Mouse (Mus musculus) activated CD4-positive, CD25-positive, alpha-beta regulatory T cell, adult 4 months (primary cell): ENCODE measurements around the gene Ylpm1. TPM values are rescaled to one million over a fixed set of nuclear protein-coding genes. Genes with fewer than 3 reads are reported as not detected.

Experiments used
- ATAC-seq: one replicate; pipeline ENCODE4 v1.8.0; 2017
- polyA plus RNA-seq, 2 experiments: library from polyadenylated mRNA; unstranded; fragments of 100-300 nt; shearing (Covaris generic); gene quantifications; one replicate each; pipeline ENCODE4 v1.2.1; 2017

The Ylpm1 gene
- polyA plus RNA-seq, 2 experiments from 2014 or later = 33.4 to 36.1 TPM

DNA sequence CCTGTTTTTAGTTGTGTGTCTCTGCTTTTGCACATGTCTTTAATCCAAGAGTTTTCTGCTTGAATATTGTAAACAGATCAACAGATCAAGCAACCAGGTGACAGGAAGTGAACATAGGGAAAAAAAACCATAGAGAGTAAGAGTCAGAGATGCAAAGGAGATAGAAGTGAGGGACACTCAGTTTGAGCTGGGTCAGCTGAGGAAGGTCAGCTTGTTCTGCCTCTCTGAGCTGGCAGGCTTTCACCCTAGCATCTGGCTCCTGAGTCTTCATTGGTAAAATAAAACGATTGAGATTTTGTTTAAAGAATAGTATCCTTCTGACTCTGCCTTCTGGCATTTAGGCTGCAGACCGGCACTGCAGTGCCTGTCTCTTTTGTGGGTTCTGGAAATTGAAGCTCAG is 14.4 kb downstream of the Ylpm1 start:
- ATAC-seq = no peak

DNA sequence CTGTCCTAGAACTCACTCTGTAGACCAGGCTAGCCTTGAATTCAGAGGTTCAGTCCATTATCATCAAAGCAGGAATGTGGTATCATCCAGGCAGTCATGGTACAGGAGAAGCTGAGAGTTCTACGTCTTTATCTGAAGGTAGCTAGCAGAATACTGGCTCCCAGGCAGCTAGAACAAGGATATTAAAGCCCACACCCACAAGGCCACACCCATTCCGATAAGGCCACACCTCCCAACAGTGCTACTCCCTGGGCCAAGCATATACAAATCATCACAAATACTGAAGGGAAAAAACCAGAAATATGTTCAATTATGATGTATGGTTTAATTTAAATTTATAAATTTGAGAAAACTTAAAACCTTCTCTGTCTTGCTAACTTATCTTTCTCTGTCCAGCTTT is 16.1 kb downstream of the Ylpm1 start:
- ATAC-seq = no peak

DNA sequence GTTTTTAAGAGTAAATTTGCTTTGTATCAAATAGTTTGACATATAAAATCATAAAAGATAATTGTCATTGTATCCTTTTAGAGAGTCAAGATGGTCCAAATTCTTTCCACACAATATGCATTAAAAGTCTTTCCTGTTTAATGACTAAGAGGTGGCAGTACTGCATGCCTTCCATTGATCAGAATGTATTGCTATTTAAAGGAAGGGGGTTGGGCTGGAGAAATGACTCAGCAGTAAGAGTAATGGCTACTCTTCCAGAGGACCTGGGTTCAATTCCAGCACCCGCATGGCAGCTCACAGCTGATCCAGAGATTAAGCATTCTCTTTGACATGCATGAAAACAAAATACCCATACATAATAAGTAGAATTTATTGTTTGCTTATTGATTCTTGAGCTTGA is 25.9 kb downstream of the Ylpm1 start:
- ATAC-seq = no peak

DNA sequence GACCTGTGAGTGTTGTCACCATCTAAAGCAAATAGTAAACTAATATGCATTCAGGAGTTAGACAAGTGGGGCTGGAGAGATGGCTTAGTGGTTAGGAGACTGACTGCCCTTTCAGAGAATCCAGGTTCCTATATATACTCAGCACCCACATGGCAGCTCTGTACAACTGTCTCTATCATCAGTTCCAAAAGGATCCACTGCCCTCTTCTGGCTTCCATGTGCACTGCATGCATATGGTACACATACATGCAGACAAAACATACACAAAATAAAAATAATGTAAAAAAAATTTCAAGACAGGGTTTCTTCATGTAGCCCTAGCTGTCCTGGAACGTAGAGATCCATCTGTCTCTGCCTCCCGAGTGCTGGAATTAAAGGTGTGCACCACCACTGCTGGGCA is 36.6 kb downstream of the Ylpm1 start:
- no peak for ATAC-seq

DNA sequence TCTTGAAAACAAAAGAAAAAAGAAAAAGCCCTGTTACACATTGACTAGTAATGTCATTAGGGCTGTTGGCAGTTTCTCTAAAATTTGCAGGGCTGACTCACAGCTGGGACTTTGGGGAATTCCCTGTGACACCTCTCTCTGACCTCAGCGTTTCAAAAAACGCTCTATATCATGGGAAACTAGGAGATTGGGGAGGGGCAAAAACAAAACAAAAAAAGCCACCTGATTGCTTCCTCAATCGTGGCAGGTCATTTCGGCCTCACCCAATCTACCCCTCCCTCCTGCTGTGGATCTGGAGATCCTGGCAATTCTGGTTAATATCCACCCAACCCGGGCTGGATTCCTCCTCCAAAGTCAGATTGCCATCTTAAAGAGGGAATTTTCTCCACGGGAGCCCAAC is 55.1 kb downstream of the Ylpm1 start:
- ATAC-seq = no peak

DNA sequence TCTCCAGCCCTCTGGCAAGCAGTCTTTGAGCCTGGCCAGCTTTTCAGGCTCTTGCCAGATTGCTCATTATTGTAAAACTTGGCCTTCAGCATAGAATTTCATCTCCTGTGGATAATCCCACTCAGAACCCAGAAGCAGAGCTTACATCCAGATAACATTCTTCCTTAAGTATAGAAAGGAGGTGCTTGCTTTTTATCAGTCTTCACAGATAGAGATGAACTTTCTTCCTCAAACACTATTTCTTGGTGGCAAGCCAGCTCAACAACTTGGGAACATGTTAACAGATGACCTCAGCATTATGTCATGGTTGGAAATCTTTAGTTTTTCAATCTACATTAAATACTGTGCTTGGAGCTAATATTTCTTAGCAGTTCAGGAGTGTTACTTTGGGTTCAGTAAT is 74.9 kb downstream of the Ylpm1 start:
- no peak for ATAC-seq

DNA sequence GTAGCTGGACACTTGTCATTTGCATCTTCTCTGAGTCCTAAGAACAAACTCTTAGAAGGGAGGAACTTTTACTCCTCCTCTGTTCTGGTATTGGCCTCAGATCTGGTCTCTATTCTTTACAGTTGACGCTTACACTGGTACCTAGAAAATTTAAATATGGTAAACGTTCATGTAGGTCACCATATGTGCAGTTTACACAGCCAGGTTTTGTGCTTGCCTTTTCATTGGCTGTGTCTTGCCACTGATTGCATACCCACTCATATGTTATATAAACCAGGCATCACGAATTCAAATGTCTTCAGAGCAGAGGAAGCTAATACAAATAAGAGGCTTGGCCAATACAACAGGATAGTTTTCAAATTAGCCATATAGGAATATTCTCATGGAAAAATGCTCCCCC is 81.0 kb downstream of the Ylpm1 start:
- no peak for ATAC-seq

DNA sequence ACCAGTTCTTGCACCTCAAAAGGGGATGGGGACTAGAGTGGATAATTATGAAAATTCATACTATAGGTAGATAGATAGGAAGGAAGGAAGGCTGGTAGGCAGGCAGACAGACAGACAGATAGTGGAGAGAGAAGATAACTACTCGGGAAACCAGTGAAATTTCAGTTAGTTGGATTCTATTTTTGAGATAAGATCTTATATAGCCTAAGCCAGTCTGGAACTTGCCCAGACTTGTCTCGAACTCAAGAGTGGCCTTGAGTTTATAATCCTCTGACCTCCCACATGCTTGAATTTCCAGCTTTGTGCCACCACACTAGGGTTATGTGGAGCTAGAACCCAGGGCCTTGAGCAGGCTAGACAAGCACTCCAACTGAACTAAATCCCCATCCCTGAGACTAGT is 88.1 kb downstream of the Ylpm1 start:
- ATAC-seq = no peak

DNA sequence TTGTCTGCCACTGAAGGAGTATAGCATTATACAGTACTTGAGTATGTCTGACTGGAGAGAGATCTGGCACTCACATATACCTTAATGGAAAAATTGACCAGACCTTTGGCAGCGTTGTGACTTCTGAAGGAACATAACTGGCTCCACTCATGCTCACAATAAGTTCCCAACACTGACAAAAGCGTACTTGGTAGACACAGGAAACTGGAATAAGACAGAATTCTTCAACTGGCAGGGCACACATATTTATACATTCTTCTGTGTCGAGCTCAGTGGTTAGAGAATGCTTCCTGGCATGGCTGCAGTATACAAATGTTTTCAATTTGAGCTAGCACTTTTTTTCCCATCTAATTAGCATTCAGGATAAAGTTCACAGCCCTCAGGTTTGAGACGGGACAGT is 88.8 kb downstream of the Ylpm1 start:
- no peak for ATAC-seq

DNA sequence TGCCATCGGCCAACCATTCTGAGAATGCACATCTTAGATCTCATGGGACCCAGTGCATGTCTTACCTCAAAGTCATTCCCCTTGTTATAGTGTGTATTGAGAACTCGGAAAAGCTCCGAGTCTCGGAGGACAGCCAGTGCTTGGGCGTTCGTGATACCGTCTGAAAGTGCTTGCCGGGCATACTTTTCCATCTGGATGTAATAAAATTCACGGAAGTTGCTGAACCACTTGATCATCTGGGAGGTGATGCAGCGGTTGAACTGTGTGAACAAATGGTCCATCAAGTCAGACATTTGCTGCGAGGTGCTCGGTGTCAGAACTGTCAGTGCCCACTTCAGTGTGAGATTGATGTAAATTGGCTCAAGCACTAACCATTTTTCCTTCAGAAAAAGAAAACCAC is 91.7 kb downstream of the Ylpm1 start:
- ATAC-seq = no peak

DNA sequence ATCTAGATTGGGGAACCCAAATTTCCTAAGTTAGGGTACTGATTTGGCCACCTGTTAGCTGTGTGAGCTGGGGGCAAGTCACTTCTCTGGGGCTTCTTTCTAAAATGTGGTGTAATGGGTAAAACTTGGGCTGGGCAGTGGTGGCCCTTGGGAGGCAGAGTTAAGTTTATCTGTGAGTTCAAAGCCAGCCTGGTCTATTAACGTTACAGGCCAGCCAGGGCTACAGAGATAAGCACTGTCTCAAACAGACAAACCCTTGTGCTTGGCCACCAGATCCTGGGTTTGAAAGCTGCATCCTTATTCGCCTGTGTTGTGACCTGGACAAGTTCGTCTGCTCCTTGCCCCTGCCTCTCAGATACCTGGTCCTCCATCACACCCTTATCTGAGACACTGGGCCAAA is 95.1 kb downstream of the Ylpm1 start:
- no peak for ATAC-seq

DNA sequence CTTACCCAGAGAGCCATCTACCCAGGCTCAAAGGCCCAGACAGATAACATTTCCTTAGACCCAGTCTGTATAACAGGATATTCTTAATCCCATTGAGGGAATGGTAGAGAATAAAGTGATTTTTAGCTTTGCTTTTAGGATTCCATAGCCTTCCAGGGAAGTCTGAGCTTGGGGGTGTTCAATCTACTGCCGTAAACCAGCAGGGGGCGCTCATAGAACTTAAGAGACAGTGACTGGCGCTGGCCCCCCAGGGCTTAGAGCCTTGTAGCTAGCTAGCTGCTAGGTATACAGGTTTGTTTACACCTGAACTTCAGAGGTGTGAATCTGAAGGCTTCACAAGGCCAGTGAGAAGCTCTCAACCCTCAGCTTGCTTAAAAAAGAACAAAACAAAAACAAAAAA is 96.1 kb downstream of the Ylpm1 start:
- ATAC-seq = no peak

DNA sequence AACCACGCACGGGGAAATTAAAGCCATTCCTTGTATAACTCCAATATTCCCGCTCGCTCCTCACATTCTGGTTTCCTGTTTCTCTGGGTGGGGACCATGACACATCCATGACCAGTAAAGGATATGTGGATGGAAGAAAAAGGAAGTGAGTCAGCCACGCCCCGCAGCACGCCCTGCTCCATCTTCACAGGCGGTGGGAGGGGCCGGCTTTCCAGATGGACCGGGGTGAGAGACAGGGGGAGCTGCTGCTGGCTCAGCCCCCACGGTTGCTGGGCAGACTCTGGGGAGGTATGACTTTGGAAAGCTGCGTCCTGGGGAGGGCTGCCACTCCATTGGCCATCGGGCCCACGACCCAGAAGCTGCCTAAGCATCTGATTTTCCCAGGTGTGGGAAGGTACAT is 97.9 kb downstream of the Ylpm1 start:
- ATAC-seq = no peak

DNA sequence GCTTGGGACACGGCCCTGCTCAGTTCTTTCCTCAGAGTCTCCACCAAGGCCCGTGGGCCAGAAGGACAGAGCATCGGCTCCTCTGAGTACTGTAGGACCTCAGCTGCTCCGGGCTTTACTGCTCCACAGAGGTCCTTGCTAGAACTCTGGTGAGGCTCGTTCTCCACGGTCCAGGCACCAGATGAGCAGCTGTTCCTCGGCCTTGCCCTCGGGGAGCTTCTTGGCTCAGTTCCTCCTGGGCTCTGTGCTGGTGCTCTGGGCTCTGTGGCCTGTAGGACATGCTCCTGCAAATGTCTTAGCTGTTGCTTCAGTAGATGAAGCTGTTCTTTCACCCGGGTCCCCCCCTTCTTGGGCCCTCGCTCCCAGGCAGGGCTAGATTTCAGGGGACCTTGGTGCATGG is 98.6 kb downstream of the Ylpm1 start:
- no peak for ATAC-seq

DNA sequence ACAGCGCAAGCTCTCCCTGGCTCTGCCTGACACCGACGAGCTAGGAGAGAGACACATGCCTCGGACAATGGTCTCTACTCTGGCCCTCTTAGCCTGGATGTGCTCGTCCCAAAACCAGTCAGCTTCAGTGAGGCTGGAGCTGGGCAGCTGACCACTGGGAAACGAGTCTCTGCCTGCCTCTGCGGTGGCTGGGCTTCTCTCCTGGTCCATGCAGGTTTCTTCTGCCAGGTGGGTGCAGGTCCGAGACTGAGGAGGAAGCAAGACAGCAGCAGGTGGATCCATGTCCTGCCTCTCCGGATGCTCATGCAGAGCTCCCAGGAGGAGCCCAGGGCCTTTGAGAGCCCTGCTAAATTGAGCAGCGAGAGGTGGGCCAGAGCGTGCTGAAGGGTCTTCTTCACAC is 99.0 kb downstream of the Ylpm1 start:
- ATAC-seq = no peak

DNA sequence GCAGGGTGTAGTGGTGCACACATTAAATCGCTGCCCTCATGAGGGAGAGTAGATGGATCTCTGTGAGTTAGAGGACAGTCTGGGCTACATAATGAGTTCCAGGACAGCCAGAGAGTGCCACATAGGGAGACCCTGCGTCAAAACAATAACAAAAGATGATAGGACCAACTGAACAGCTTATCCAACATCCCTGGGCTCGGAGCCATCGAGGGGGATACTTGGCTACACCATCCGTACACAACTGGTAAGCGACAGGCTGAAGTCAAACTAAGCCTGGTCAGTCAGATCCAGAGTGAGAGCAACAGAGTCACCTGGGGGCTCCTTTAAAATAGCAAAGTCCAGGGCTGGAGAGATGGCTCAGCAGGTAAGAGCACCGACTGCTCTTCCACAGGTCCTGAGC is 99.7 kb downstream of the Ylpm1 start:
- ATAC-seq = no peak

DNA sequence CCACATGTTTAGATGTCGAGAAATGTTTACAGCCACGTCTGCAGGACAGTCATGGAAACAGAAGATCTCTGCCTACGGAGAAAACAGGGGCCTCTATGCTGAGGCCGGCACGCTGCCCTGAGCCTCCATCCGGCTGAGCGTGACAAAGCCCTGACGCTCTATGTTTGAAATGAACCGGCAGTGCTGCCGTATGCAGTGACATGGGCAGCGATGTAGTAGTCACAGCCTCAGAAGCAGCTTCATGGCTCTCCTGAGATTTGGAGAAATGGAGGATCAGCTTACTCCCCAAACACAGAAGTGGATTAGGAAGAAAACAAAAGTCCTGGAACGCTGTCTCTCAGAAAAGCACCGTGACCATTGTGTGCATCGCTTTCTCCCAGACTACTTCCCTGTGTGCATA is 104.9 kb downstream of the Ylpm1 start:
- no peak for ATAC-seq

DNA sequence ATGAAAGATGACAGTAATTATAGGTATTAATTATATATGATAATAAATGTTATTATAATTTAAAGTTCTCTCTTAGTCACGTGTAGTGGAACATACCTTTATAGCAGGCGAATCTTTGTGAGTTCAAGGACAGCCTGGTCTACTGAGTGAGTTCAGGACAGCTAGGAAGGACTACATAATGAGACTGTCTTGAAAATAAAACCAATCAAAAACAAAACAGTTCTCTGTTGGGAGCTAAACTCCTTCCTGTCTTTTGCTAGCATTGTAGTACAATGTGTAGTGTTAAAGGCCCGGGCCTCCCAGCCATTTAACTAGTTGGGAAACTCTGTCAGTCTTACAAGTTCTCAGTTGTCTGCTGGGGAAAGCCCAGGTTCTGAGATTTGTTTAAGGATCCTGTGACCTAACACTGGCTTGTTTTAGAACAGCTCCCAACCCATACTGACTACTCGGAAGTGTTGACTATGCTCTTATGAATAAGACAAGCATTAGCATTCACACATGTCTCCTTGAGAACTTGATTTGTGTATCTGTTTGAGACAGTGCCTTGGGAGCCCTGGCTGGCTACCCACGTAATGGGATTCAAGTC is 105.5 kb downstream of the Ylpm1 start:
- ATAC-seq = no peak

DNA sequence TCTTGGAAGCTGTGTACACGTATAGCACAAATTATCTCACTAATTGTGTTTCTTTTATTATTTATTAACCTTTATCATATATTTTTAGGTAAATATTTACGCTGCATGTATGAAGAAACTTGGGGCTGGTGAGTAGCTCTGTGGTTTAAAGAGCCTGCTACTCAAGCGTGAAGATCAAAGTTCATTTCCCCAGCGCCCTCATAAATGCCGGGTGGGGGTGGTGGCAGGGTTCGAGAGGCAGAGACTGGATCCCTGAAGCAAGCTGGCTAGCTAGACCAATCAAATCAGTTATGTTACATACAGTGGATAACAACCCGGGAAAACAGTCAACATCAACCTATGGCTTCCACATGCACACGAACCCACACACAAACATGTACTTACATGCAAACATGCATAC is 107.0 kb downstream of the Ylpm1 start:
- no peak for ATAC-seq

DNA sequence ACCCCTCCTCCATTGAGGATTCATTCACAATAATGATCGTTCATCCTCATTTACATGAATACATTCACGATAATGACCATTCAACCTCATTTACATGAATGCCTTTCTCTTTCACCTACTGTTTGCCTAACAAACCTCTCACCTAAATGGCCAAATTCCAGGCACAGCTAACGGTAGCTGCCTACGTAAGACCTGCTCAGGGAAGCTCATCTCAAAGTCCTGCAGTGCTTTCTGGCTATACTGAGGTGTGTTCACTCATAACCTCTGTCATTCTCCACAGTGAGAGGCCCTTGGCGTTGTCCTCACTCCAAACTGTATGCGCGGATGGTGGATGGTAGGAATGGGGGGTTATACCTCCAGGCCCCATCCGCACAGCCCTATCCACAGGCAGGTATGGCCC is 108.7 kb downstream of the Ylpm1 start:
- no peak for ATAC-seq

DNA sequence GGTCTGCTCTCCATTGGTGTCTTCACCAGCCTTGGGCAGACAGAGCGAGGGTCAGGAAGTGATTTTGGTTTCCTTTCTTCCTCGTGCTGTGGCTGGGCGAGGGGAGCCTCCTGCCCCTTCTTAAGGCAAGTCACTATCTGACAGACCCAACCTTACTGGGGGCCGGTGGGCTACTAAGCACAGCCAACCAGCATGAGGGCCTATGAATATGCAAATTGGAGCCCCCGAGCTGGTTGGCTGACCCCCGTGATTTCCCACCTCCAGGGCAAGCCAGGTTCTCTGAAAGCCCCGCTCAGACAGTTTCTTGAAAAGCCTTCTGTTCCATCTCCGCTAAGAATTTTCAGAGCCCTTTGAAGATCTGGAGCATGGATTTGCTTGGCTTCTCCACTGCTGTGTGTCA is 110.2 kb downstream of the Ylpm1 start:
- no peak for ATAC-seq

DNA sequence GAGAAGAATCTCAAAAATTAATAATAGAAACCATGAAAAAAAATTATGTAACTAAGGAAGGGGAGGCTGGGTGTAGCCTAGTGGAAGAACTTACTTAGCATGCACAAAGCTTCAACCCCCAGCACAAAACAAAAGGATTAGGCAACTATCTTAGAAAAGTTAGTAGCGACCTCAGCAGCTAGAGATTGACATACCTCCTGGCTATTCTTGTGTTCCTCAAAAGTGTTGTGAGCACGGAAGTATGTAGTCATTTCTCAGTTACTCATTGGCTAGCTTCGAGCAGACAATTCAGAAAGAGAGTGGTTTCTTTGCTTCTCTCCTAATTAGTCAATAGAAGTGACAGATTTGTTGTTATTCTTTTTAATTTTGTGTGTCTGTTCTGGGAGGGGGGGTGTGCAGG is 112.5 kb downstream of the Ylpm1 start:
- no peak for ATAC-seq

DNA sequence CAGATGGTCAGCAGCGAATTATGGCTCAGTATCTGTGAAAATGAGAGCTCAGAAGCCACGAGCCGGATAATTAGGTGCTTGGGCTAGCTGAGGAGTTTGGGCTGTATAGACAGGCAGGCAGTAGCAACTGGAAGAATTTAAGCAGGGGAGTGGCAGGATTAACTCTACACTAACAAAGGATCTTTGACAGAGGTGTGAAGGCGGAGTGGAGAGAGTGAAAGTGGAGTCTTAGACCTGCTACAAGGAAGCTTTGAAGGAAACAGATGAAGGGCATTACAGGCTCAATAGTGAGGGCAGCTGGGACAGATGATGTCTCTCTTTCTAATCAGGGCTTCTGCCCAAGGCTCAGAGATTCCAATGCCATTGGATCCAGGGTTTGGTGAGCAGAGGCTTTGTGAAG is 113.3 kb downstream of the Ylpm1 start:
- no peak for ATAC-seq

DNA sequence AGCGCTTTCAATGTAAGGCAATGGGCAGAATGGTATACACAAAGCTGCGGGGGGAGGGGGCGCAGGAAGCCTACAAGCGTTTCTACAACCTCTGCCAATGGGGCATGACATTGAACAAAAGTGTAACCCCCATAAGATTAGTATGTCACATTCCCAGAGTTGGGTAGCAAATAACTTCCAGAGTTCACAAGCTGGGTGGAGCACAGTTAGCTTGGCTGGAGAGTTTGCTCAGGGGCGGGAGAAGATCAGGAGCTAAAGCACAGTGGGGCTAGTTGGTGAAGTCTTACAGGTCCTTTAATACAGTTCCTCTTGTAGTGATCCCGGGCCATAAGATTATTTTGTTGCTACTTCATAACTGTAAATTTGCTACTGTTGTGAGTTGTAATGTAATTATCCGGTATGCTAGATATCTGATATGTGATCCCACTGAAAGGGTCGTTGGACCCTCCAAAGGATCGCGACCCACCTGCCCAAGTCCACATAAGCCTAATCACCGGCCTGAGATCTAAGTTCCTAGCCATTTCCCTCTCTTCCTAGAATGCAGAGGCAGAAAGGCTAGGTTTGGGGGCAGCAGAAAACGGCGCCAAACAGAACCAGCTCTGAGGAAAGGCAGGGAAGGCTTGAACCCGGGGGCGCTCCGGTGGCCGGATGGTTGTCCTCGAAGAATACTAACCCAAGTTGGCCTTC is 114.0 kb downstream of the Ylpm1 start:
- ATAC-seq = no peak
